Mouse (Mus musculus) urinary bladder, postnatal 25 days (tissue): ENCODE results near the gene Haus8.
A peak's percentile ranks its signal among the peaks of the same experiment; 100 is the strongest.
"Not testable (repeated sequence)": the region's sequence is repeated elsewhere in the genome, so short reads cannot be mapped to it uniquely, and the experiment has no call there.

Experiments
- DNase-seq: peaks from one replicate; pipeline ENCODE4 v3.0.0; 2022; ENCODE audit warnings: low spot score

Gene Haus8

DNA sequence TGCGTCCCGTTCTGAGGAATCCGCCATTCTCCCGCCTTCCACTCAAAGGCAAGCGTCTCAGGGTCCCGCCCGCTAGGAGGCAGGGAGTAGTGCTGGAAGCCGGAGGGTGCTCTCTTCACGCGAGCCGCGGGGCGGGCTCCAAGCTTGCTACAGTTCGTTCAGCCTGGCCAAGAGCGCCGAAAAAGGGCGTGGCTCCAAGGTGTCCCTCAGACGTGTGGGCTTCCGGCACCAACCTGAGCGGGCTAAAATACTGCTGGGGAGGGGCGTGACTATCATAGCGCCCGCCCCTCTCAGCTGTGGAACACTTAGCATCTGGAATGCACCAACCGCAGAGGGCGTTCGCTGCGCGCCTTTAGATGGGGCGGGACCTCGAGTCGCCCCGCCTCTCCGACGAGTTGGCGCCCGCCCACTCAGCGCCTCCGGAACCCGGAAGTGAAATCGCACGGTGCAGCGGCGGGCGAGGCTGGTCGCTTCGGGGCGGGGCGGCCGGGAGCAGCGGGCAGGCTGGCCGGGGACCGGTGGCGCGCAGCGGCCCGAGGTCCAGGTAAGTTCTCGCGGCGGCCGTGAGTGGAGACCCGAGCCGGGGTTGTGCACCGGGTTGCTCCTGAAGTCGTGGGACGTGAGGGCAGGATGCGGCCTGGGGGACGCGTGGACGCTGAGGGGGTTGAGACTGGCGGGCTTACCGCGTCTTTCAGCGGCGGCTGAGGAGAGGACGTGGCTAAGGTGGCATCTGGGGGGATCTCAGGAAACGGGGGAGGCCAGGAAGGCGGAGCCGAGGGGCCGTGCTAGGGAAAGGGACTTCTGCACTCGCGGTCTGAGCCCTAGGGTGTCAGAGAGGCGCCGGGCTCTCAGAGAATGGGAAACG is at the start of gene Haus8, which contains the start of gene Myo9b:
Gene Haus8, minus strand, starts transcription at position 649 of the 865 bp plus-strand sequence.
Gene Myo9b, plus strand, starts transcription at position 429 of the 865 bp plus-strand sequence.
- peak; percentile 96 for DNase-seq

DNA sequence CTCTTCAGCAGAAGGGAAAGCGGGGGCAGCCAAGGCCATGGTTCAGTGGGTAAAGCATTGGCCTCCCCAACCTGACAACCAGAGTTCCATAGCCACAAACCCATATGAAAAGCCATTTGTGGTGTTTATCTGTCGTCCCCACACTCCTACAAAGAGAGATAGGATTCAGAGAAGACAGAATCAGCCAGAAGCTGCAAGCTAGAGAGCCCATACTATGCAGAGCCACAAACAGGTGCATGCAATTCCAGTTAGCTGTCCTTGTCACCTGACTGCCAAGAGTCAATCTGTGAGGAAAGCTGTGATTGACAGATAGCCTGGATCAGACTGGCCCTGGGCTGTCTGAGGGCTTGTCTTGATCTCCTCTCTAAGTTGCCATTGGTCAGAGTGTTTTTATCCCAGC is 47.0 kb upstream of the Haus8 start:
- not testable (repeated sequence) for DNase-seq

DNA sequence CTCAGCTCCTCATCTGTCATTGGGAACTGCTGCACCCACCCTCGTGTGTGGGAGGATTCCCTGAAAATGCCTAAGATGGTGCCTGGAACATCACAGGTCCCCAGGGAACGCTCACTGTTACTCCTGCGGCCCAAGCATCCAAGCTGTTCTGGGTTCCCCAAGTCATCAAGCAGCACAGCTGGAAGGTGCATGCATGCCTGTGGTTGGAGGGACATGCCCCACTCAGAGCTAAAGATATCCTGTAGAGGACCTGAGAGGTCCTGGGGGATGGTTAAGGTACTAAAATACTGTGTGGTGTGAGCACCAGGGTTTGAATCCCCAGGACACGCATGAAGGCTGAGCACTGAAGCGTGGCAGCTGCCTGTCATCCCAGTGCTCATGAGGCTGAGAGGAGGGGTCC is 45.9 kb upstream of the Haus8 start:
- DNase-seq: not testable (repeated sequence)

DNA sequence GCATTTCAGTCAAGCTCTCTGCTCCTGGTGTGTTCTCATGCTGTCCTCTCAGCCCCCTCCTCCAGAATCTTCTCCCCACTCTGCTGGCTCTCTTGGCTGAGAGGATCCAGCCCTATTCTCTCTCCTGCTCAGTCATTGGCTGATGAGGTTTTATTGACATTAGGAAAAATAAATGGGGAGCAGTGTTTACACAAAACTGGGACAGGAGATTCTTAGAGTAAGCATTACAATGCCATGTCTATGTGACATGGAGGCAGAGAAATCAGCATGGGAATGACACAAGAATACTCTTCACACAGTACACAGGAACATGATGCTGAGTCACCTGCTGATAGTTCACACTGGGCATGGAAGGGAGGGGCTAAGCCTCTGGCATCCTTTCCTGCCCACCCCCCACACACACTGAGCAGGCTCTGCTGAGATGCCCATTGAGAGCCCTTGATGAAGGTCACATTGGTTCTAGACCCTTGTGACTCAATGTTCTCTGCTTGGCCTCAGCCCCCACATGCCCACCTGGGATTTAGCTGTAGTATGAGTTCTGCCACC is 43.8 kb upstream of the Haus8 start:
- DNase-seq: no peak

DNA sequence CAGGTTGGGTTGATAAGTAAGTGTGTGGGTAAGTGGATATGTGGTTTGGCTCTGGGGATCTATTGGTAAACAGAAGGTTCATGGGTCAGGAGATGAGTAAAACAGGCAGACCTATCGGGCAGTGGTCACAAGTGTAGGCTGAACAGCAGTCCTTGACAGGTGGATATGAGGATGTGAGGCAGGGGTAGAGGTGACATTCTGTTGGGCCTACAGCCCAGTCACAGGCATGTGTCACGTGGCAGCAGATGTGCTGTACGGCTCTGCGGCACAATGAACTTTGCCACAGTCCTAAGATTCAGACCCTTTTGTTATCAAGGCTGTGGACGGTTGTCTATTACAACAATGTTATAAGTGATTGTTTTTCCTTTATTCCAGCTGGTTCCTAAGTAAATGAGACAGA is 43.2 kb upstream of the Haus8 start:
- no peak for DNase-seq

DNA sequence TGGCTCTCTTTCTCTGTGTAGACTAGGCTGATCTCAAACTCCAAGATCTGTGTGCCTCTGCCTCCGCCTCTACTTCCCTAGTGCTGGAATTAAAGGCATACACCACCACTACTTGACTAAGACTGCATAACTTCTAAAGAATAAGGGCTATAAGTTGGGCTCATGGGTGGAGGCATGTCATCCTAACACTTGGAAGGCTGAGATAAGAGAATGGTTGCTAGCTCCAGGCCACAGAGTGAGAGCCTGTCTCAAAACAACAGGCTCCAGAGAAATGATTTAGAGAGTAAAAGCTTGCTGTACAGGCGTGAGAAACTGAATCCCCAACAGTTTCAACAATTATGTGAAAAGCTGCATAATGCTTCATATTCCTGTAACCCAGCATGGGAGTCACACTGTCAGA is 41.2 kb upstream of the Haus8 start:
- DNase-seq: no peak

DNA sequence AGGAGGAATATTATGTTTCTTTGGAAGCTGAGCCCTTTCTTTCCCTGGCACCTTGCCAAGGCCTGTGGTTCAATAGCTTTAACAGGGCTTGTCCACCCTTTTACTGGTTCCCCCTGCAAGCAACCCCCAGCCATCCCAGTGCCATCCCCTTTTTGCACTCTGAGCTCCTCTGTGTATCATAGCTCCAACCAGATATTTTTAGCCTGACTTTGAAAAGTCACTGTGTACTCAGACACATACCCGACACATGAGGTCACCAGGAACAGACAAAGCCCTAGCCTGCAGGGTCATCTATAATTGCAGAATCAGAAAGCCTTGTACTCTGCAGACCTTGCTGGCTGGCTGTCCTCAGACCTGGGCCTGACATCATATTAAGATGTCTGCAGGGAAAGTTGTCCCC is 40.0 kb upstream of the Haus8 start:
- peak; percentile 26 for DNase-seq

DNA sequence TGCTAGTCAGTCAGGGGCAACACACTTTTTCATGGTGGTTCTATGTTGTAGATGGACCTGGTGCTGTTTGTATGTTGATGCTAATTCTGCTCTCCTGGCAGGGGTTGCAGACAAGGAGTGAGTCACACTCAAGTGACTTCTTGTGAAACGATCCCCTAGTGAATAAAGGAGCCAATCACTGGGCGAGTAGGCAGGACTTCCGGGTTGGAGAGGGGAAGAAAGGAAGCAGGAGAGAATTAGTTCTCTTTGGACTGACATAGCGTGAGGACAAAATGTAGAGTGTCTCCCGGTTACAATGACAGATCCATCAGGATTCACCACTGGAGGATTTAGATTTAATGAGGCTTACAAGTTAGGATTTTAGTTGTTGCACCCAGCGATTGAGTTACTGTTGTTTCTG is 37.7 kb upstream of the Haus8 start:
- peak; percentile 19 for DNase-seq

DNA sequence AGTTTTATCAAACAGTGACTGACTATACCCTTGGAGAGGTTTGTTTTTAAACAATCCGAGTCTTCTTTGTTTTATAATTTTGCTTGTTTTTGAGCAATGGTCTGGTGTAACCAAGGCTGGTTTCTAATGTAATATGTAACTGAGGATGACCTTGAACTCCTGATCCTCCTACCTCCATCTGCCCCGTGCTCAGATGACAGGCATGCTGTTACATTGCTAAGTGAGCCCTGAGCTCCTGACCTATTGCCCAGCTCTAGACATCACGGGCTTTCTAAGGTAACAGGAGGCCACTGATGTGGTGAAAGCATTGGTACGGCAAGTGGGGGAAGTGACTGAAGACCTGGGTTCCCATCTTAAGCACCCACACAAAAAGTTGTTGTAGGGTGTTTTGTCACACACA is 35.2 kb upstream of the Haus8 start:
- DNase-seq: no peak

DNA sequence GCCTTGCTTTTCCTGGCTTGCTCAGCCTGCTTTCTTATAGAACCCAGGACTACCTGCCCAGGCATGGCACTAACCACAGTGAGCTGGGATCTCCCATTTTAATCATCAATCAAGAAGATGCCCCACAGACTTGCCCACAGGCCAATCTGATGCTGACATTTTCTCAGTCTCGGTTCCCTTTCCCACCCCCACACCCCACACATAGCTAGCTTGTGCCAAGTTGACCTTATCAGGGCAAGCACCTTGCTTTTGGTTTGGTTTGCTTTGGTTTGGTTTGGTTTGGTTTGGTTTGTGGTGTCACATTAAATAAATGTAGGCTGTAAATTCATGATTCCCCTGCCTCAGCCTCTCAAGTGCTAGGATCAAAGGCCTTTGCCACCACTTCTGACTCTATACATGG is 34.6 kb upstream of the Haus8 start:
- DNase-seq: no peak

DNA sequence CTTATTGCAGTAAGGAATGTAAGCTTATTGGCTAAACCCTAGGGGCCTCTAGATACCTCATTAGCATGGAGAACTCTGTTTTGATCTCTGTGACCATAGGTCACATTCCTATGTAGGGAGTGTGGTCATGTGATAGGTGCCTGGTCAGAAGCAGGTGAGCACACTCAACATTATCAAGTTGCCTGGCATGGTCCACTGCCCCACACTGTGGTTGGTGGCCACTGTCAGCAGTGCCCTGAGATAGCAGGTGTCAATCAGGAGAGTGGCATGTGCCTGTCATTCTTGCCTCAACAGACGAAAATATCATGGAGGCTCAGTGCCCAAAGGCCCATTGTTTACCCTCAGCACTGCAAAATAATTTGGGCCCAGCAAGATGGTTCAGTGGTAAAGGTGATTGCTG is 33.3 kb upstream of the Haus8 start:
- DNase-seq: no peak

DNA sequence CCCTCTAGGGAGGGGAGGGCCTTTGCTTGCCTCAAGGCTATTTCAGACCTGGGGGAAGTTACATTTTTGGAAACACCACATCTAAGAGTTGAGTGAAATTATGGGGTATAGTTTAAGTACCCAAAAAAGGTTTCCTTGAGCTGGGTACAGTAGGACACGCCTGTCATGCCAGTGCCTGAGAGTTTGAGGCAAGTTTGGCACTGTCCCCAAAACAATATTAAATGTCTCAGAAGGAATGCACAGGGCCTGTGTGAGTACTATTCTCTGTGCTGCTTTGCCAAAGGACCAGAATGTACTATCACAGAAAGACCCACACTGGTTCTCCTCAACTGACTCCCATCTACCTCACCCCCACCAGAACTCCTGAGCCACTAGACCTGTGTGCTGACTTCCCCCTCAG is 30.9 kb upstream of the Haus8 start:
- no peak for DNase-seq

DNA sequence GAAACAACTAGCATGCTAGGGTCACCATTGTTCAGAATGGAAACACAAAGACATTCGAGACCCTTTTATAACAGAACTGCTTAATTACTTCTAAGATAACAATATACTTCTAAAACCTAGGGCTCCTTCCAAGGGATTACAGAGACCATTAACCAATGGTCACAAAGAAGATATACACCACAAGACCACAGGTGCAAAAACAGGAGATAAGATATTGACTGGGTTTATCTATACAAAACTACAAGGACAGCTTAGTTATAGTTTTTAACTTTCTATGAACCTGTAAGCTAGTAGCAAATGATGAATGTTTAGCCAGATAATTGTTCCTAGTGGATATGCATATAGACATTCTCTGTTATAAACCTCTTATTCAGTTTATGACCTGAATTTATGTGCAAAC is 30.1 kb upstream of the Haus8 start:
- no peak for DNase-seq

DNA sequence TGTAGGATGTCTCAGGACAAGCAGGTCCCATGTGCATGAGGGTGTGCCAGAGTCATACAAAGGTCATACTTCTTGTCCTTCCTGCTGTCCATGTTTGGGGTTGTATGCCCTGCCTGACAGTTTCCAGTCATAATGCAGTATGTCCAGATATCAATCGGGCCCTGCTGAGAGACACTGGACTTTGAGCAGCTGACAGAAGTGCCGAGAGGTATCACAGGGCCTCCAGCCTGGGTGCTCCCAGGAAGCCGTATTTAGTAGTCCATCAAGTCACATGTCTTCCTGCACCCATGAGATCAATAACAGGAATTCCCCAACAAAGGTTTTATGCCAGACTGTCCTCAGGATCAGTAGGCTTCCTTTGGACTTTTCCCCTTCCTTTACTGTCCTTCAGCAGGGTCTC is 27.0 kb upstream of the Haus8 start:
- no peak for DNase-seq

DNA sequence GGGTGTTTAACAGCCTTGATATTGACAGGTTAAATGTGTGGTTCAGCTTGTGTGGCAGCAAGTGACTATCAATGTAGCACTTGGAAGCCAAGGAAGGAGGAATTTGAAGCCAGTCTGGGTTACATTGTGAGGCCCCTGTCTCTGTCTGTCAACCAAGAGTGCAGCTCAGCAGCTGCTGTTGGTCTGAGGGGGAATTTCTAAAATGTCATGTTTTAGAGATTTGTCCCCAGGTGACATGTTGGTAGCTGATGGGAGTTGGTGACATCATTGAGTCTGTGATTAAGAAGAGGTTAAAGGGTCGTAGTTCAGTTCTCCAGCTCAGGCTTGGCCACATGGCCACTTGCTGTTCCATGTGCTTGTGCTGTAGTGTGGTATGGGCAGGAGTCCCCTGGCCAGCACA is 24.7 kb upstream of the Haus8 start:
- DNase-seq: no peak

DNA sequence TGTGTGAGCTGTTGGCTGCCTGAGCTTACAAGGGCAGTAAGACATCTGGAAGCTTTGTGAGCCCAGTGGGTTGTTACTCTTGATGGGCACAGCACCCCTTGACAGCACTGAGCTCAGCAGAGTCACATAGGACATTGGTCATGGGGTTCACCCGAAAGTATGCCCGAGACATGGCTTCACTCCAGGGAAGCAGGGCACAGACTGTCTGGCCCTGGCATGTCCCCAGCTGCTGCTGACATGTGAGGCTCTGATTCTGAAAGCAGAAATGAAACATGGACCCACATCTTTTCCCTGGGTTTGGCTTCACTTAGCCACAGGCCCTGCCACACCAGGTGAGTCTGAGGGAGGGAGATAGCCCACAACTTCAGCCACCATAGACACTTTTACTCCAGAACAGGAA is 24.1 kb upstream of the Haus8 start:
- DNase-seq: no peak

DNA sequence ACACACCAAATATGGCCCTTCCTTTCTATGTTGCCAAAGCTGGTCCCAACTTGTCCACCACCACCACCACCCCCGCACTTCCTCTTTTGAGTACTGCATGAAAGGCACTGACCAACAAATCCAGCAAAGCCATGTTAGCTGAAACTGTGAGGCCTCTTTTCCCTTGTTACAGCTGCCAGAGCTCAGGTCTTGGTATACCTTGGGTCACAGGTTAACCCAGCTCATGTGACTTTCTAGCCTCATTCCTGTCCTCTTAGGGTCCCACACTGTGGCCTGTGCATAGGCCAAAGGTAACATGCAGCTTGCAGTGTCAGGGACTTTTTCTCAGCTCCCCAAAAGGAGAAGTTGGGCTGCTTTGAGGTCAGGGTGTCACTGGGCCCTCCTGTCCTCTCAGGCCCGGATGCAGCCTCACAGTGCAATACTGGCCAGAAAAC is 23.5 kb upstream of the Haus8 start:
- DNase-seq: no peak

DNA sequence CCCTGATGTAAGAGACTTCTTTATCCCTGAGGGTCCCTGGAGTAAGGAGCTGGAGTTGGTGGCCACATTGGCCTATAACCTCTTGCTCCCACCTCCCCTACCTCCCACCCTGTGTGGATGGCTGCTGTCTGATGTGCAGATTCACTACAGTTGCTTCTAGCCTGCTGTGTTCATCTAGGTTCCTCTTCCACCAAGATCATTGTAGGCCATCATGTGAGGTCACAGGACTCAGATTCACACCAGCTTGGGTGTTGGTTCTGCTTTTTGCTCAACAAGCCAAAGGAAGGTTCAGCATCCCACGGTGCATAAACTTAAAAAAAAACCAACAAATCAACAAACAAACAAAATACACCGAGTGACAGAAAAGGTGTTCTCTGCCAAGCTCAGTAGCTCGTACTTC is 21.2 kb upstream of the Haus8 start:
- not testable (repeated sequence) for DNase-seq

DNA sequence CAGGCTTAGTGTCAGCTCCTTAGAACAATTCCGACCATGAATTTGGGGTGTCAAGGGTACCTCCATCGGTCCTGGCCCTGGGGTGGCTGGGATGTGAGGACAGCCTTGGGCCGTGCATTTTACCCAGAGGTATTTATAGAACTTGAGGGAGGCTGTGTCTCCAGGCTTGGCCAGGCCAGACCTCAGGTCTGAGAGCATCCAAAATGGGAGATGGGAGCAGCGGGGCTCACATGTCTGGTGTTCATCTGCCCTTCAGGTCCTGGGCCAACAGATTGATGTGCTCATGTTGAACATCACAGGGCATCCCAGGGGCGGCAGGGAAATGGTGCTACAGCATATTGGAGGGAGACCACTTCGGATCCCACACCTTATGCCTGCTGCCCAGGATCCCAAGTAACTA is 18.6 kb upstream of the Haus8 start:
- DNase-seq: no peak

DNA sequence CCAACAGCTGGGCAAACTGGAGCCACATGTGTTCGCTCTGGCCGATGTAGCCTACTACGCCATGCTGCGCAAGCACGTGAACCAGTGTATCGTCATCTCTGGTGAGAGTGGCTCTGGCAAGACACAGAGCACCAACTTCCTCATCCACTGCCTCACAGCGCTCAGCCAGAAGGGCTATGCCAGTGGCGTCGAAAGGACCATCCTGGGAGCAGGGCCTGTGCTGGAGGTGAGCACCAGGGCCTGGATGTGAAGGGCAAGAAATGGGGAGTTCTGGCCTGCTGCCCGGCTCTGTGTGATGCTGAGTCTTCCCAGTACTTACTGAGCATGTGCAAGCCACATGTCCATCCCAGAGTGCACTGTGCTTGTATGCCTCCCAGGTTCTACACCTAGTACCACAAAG is 18.2 kb upstream of the Haus8 start:
- DNase-seq: no peak

DNA sequence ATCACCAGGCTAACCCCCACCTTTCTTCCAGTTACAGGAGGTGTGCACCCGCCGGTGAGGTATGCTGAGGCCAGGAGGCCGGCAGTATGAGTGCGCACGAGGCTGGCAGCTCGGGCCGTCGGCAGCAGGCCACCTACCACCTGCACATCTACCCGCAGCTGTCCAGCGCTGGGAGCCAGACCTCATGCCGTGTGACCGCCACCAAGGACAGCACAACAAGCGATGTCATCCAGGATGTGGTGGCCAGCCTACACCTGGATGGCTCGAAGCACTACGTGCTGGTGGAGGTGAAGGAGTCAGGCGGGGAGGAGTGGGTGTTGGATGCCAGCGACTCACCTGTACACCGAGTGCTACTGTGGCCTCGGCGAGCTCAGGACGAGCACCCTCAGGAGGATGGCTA is 17.5 kb upstream of the Haus8 start:
- DNase-seq: no peak

DNA sequence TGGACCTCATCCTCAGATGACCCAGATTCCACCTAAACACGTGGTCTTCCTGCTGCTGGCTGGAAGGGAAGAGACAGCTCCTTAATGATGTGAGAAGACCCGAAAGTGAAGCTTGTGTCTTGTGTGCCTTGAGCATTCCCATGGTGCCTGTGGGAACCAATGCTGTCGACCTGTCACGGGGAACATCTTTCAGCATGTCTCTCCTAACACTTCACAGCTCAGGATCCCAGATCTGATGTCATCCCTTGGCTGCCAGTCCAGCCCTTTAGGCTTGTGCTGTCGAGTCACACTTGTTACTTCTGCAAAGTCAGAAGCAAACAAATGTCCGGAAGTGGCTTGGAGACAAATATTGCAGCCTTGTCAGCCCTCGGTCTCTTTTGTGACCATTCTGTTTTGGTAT is 16.4 kb upstream of the Haus8 start:
- DNase-seq: no peak

DNA sequence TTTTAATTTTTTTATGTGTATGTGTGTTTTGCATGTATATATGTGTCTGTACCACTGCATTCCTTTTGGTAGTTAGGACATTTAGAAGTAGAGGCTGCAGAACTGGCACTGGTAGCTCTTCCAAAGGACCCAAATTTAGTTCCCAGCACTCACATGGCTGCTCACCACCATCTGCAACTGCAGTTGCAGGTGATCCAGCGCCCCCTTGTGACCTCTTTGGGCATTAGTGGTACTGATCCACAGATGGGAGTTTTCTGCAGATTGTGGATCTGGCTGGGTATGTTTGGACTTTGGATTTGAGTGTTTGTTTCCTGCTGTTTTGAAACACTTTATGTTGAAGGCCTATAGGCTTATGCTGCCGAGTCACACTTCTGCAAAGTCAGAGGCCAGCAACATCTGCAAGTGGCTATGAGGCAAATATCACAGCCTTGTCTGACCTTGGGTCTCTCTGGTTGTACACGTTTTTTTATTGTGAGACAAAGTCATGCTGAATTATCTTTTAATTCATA is 15.8 kb upstream of the Haus8 start:
- DNase-seq: no peak

DNA sequence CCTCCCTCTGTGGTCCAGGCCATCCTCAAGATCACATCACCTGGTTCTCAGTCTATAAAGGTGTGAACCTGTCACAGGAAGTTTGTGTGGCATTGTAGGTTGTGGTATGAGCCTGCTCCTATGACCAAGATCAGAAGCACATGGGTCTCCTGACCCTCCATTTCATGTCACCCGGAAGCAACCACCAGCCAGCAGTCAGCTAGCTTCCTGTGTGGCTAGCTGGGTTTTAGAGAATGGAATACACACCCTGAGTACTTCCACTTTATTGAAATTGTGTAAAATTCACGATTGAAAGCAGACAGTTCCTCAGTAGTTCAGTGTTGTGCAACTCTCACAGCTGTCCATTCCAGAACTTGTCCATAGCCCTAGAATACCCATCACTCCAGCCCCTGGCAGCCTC is 13.5 kb upstream of the Haus8 start:
- not testable (repeated sequence) for DNase-seq
